Mouse (Mus musculus) liver, embryonic 11.5 days (tissue): ENCODE results near the gene Cdk10. TPM values are rescaled to one million over a fixed set of nuclear protein-coding genes. Genes with fewer than 3 reads are reported as not detected.

Experiments used
- ATAC-seq: fragments of 200-750 bp; cut with Nextera tagmentation; replicated peaks from 2 replicates; pipeline ENCODE4 v1.8.0; 2017; ENCODE audit warnings: moderate number of reproducible peaks, mild to moderate bottlenecking, moderate TSS enrichment, moderate library complexity; ENCODE audit not compliant: low FRiP score
- DNase-seq: peaks from one replicate; pipeline ENCODE4 v3.0.0-alpha.2; 2017; ENCODE audit warnings: low spot score
- H3K27ac ChIP-seq: fragments of 300-500 bp; sonication (generic); 2 replicates; pipeline ENCODE4 v1.5.1; 2014; ENCODE audit warnings: mild to moderate bottlenecking, low read depth, low read length, control low read depth
- H3K27me3 ChIP-seq: fragments of 300-500 bp; sonication (generic); replicated peaks from 2 replicates; pipeline ENCODE4 v1.6.1; 2014; ENCODE audit warnings: low read length, mixed read lengths; ENCODE audit not compliant: control insufficient read depth, insufficient read depth
- H3K36me3 ChIP-seq: fragments of 300-500 bp; sonication (generic); 2 replicates; pipeline ENCODE4 v1.6.1; 2014; ENCODE audit warnings: mild to moderate bottlenecking, low read length, moderate library complexity, mixed read lengths; ENCODE audit not compliant: control insufficient read depth, insufficient read depth
- H3K4me1 ChIP-seq: fragments of 300-500 bp; sonication (generic); replicated peaks from 2 replicates; pipeline ENCODE4 v1.6.1; 2014; ENCODE audit warnings: low read length, mixed read lengths; ENCODE audit not compliant: control insufficient read depth, insufficient read depth
- H3K4me2 ChIP-seq: fragments of 300-500 bp; sonication (generic); 2 replicates; pipeline ENCODE4 v1.6.1; 2014; ENCODE audit warnings: mild to moderate bottlenecking, control low read depth, moderate library complexity
- H3K4me3 ChIP-seq: fragments of 300-500 bp; sonication (generic); 2 replicates; pipeline ENCODE4 v1.5.1; 2014; ENCODE audit warnings: low read depth, low read length, control low read depth
- H3K9ac ChIP-seq: fragments of 300-500 bp; sonication (generic); 2 replicates; pipeline ENCODE4 v1.6.1; 2014; ENCODE audit warnings: low read depth, low read length, control low read depth
- H3K9me3 ChIP-seq: fragments of 300-500 bp; sonication (generic); 2 replicates; pipeline ENCODE4 v1.6.1; 2016; ENCODE audit warnings: low read length, inconsistent platforms, mixed read lengths; ENCODE audit not compliant: control insufficient read depth
- WGBS: fragments of 180-500 bp; shearing (Covaris S2); extraction: QIAGEN DNeasy Blood & Tissue Kit; methylation state at CpG from one replicate; pipeline ENCODE4 v1.1.7; 2014; 5-methylcytosine and 5-hydroxymethylcytosine counted together
- polyA plus RNA-seq: library from polyadenylated mRNA; unstranded; fragments of >200 nt; fragmentation: Nextera tagmentation; extraction: Ambion mirVana; gene quantifications from 2 replicates; pipeline ENCODE4 v1.2.1, GENCODE M21; 2014

The Cdk10 gene
- 22.8 and 25.0 TPM in 2 replicates for polyA plus RNA-seq

DNA sequence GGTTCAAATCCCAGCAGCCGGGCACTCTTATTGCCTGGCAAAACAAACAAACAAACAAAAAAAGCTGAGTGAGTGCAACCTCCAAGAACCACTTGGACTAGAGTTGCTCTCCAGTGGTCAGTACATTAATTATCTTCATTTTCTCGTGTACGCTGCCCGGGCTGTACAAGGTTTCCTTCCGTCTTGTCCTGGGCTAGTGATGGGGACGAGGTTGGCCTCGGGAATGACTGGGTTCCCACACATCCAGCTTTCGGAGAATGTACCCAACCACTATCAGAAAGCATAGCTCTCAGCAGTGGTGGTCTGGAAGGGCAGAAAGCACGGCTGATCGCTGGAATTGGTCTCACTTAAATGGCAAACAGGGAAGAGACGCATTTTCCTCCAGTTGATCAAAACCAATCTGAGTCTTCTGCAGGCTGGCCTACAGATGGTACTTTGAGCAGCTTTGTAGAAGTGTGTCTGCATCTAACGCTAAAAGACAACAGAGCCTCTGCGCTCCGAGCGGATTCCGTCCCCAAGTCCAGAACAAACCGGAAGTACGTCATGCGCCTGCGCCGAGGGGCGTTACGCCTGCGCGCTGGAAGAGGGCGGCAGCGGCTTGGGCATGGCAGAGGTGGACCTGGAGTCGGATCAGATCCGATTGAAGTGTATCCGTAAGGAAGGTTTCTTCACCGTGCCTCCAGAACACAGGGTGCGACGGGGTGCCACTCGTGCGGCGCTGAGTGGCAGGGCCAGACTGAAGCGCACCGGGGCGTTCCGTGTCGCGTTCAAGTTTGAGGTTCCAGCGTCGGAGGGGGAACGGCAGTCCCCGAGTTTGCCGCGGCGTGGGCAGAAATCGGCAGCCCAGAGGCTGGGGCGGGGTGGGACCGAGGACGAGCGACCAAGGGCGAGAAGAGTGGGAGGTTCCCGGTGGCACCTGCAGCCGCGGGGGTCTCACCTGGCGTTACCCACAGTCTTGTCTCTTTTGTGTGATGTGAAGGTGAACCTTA is at the start of gene Cdk10:
Gene Cdk10 (plus strand): TSS at position 565 of the 989 bp plus-strand sequence.
- H3K4me1 ChIP-seq: peaks cover 12% of the 10 kb centered on the region
- 3% methylated on average over 59 of the region's 59 CpGs for WGBS
- DNase-seq: peak; percentile 94

DNA sequence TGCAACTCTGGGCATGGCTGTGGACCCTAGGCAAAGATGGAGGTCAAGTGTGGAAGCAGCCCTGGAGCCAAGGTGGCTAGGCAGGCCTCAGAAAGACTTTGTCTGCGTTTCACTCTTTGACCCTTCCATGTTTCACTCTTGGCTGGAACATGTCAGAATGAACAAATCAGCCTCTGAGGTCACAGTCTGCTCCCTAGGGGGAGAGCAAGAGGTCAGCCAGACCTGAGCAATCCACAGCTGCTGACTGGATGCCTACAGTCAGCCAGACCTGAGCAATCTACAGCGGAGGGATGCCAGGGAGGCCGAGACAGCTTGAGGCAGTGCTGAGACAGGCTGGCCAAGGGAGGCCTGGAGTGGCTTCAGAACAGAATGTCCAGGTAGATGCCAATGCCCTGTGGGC is 43.3 kb upstream of the Cdk10 start:
- WGBS: 65% methylated on average over 3 of the region's 3 CpGs
- Histone ChIP-seq H3K9ac (no peak overlapping the region), H3K4me2 (no peak overlapping the region), H3K9me3 (peaks cover 4% of the 10 kb centered on the region), H3K4me1 (peaks cover 2% of the 10 kb centered on the region; the same call in 1 of the 2 replicates), H3K27me3 (0 out of 2 replicates have a peak, but pooled peaks cover 6% of the 10 kb centered on the region), H3K36me3 (no peaks in the 10 kb centered on the region), H3K27ac (no peak overlapping the region), H3K4me3 (no peak overlapping the region)
- ATAC-seq: no peak
- DNase-seq: no peak

More for the DNA sequence above, at the start of gene Cdk10:
- H3K4me2 ChIP-seq: peak within 1 kb of the TSS; percentile 78
- peak within 1 kb of the TSS; percentile 74 for H3K9ac ChIP-seq
- no peaks in the 10 kb centered on the region for H3K27me3 ChIP-seq
- no peaks in the 10 kb centered on the region for H3K9me3 ChIP-seq
- H3K36me3 ChIP-seq: no peaks in the 10 kb centered on the region
- peak within 1 kb of the TSS; percentile 44 for H3K27ac ChIP-seq
- peak within 1 kb of the TSS; percentile 91 for H3K4me3 ChIP-seq
- ATAC-seq: peak; percentile 86

DNA sequence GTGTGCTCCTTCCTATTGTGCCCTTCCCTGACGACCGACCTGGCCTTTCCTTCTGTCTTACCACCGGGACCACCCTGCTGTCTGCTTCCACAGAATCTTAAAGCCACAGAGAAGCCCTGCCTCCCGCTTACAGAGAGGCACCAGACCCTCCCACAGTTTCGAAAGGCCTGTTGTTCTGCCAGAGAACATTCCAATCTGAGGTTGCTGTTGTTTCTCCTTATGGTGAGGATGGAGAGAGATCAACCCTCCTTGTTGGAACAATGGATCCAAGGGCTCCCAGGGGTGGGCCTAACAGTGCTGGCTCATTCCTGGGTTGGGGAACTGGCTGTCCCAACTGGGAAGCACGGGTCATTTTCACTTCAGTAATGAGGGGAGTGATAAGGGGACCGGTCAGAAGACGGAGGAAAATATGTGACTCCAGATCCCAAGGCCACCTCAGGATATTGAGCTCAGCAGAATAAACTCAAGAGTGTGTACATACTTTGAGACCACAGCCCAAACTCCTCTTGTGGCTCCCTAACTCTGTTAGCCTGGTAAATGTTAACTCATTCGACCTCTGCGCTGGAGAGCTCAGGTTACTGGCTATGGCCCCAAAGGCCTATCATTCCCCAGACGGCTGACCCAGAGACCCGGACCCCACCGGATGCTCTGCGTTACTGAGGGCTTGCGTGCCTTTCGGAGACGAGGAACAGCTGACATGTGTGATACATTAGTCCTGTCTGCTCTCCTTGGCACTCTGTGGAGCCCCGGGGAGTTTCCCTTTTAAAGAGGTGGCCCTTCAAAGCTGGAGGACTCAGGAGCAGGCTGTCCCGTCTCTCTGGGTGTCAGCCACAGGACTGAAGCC is 38.9 kb upstream of the Cdk10 start, which contains the start of gene Dpep1:
Gene Dpep1 (plus strand): TSS at position 677 of the 844 bp plus-strand sequence.
- H3K4me2 ChIP-seq: no peak within 1 kb of the TSS
- no peak for DNase-seq
- H3K27ac ChIP-seq: no peak within 1 kb of the TSS
- H3K27me3 ChIP-seq: 0 out of 2 replicates have a peak, but pooled peaks cover 6% of the 10 kb centered on the region
- 38% methylated on average over 19 of the region's 19 CpGs for WGBS
- H3K4me3 ChIP-seq: no peak within 1 kb of the TSS
- H3K9me3 ChIP-seq: no peaks in the 10 kb centered on the region
- peaks cover 10% of the 10 kb centered on the region; the same call in 1 of the 2 replicates for H3K4me1 ChIP-seq
- ATAC-seq: no peak
- no peaks in the 10 kb centered on the region for H3K36me3 ChIP-seq
- H3K9ac ChIP-seq: no peak within 1 kb of the TSS

DNA sequence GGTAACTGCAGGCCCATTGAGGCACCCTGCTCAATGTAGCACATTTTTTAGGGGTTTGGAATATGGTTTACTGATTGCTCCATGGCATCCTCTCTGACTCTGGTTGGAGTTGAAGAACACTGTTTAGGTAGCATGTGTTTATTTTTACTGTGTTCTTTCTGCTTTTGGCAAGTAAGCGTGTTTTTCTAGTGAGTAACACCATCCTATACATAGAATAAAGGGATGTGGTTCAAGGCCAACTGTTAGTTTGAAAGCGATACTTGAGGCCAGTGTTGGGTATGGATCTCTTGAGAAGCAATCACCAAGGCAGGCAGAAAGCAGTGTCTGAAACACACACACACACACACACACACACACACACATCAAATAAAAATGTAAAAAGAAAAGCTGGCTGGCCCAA is 36.6 kb upstream of the Cdk10 start:
- H3K4me1 ChIP-seq: peaks cover 13% of the 10 kb centered on the region
- 78% methylated on average over 2 of the region's 2 CpGs for WGBS
- no peak overlapping the region for H3K4me2 ChIP-seq
- no peak overlapping the region for H3K9ac ChIP-seq
- 0 out of 2 replicates have a peak, but pooled peaks cover 6% of the 10 kb centered on the region for H3K27me3 ChIP-seq
- no peak overlapping the region for H3K27ac ChIP-seq
- DNase-seq (no peak), ATAC-seq (no peak)
- H3K9me3 ChIP-seq: no peaks in the 10 kb centered on the region
- no peak overlapping the region for H3K4me3 ChIP-seq
- H3K36me3 ChIP-seq: no peaks in the 10 kb centered on the region

DNA sequence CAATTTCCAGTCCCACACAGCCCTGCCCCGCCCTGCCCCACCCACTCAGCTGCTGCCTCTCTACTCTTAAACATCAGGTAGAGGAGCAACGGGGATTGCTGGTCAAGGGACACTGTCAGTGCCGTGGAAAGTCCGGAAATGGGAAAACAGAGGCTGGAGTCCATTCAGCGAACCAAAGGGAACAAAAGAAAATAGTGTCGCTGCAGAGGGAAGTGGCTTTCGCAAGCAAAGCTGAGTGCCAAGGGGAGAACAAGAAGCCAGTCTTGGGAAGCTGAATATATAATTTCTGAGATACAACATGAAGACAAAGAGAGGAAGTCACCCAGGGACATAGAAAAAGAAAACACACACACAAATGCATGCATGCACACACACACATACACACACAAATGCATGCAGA is 35.8 kb upstream of the Cdk10 start:
- Histone ChIP-seq H3K4me1 (peaks cover 13% of the 10 kb centered on the region), H3K36me3 (no peaks in the 10 kb centered on the region), H3K27ac (no peak overlapping the region), H3K4me3 (no peak overlapping the region), H3K4me2 (no peak overlapping the region), H3K9ac (no peak overlapping the region), H3K9me3 (no peaks in the 10 kb centered on the region), H3K27me3 (0 out of 2 replicates have a peak, but pooled peaks cover 4% of the 10 kb centered on the region)
- no peak for DNase-seq
- no peak for ATAC-seq
- WGBS: 65% methylated on average over 7 of the region's 7 CpGs

DNA sequence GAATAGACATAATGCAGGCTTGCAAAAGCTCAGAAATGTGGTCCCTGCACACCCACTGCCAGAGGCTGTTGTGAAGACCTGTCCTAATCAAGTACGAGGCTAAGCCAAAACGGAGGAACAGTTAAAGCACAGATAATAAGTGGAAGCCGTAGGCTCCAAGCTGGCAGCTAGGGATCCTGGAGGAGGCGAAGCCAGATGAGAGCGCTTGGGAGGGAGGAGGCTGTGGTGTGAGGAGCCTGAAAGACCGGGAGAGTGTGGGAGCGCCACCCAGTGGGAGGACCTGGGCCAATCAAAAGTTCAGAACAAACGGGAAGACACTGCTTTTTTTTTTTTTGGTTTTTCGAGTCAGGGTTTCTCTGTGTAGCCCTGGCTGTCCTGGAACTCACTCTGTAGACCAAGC is 34.0 kb upstream of the Cdk10 start:
- H3K4me1 ChIP-seq: peaks cover 13% of the 10 kb centered on the region
- peak overlapping the region; percentile 39 for H3K4me2 ChIP-seq
- H3K9ac ChIP-seq: no peak overlapping the region
- ATAC-seq: peak; percentile 68
- H3K27me3 ChIP-seq: no peaks in the 10 kb centered on the region
- 3% methylated on average over 9 of the region's 9 CpGs for WGBS
- H3K36me3 ChIP-seq: no peaks in the 10 kb centered on the region
- no peak overlapping the region for H3K4me3 ChIP-seq
- DNase-seq: peak; percentile 72
- no peaks in the 10 kb centered on the region for H3K9me3 ChIP-seq
- no peak overlapping the region for H3K27ac ChIP-seq

DNA sequence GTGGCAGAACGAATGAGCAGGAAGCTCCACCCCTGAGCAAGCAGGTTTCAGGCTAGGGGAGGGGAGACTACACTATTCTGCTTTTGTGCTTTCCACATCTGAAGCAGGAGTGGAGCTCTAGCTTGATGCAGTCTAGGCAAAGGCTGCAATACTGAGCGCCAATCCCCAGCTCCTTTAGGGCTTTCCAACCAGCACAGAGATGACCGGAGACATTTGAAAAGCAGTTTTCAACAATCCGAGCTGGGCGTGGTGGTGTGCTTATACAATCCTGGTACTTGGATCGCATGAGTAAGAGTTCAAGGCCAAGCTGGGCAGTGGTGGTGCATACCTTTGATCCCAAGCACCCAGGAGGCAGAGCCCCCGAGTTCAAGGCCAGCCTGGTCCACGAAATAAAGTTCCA is 32.7 kb upstream of the Cdk10 start:
- H3K4me2 ChIP-seq: no peak overlapping the region
- WGBS: 57% methylated on average over 8 of the region's 8 CpGs
- H3K27me3 ChIP-seq: no peaks in the 10 kb centered on the region
- DNase-seq: no peak
- ATAC-seq: no peak
- H3K36me3 ChIP-seq: no peaks in the 10 kb centered on the region
- no peak overlapping the region for H3K9ac ChIP-seq
- no peak overlapping the region for H3K27ac ChIP-seq
- no peaks in the 10 kb centered on the region for H3K9me3 ChIP-seq
- peaks cover 11% of the 10 kb centered on the region for H3K4me1 ChIP-seq
- no peak overlapping the region for H3K4me3 ChIP-seq

DNA sequence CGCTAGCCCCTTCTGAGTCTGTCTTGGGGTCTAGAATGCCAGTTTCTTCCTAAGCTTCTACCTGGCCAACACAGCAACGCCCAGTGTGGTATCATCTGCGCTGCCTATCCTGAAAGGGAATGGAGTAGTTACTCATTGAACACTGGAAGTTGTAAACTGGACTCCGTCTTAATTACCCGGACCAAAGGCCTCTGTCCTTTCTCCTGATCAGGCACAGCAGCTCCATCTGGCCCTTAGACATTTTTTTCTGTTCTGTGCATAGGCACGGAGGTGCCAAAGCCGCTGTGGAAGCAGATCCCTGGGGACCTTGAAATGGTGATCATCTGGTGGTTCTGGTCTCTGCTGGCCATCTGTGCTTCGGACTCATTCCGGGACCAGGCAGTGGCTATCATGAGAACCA is 30.9 kb upstream of the Cdk10 start:
- no peak overlapping the region for H3K27ac ChIP-seq
- H3K27me3 ChIP-seq: no peaks in the 10 kb centered on the region
- 88% methylated on average over 9 of the region's 9 CpGs for WGBS
- peaks cover 5% of the 10 kb centered on the region for H3K4me1 ChIP-seq
- no peak overlapping the region for H3K9ac ChIP-seq
- H3K9me3 ChIP-seq: no peaks in the 10 kb centered on the region
- no peak overlapping the region for H3K4me2 ChIP-seq
- DNase-seq (no peak), ATAC-seq (no peak)
- no peak overlapping the region for H3K4me3 ChIP-seq
- no peaks in the 10 kb centered on the region for H3K36me3 ChIP-seq
